Mouse (Mus musculus): Measurements from ENCODE around the gene Eefsec. TPM values are rescaled to one million over a fixed set of nuclear protein-coding genes. Genes with fewer than 3 reads are reported as not detected.

Eefsec gene
- polyA plus RNA-seq, 2 experiments from 2014 or later = 28.4 to 30.5 TPM

DNA sequence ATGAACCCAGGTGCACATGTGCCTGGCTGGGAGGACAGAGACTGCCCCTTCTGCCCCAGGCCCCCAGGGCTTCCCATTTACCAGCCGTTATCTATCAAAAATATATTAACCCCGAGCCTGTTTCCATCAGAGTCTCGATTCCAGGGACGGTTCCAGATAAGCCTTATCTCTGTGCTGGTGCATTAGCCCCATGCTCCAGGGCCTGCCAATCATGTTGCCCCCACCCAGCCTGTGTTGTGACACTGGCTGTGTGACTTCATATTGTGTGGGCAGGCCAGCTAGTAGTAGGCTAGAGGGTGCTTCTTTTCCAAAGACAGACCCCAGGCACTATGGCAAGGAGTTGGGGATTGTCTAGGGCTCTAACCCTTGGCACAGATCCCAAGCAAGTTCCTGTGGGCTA is 190.9 kb downstream of the Eefsec start:
- no peak for ATAC-seq

- ATAC-seq = no peak
These were observed 192.3 kb downstream of the Eefsec start for GRCm38 (mm10) chr6:88254082-88254481.

GRCm38 (mm10) chr6:88251798-88252478 is 194.4 kb downstream of the Eefsec start:
- ATAC-seq = no peak

DNA sequence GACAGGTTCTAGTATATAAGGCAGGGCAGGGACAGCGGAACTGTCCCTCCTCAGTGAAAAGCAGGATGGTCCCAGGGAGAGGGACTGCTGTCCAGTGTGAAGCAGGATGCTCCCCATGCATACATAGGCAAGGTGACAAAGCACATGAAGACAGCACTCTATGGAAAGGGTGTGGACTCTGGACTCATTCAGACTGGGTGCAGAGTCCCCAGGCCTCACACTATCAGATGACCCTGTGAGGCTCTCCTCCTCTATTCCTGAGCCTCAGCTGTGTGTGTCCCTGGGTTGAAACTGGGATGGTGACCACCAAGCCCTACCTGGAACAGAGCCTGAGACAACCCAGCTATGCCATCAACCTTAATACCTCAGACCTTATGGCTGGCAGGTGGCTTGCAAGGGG is 194.9 kb downstream of the Eefsec start:
- ATAC-seq = no peak

GRCm38 (mm10) chr6:88249231-88249630 is 197.1 kb downstream of the Eefsec start:
- no peak for ATAC-seq

DNA sequence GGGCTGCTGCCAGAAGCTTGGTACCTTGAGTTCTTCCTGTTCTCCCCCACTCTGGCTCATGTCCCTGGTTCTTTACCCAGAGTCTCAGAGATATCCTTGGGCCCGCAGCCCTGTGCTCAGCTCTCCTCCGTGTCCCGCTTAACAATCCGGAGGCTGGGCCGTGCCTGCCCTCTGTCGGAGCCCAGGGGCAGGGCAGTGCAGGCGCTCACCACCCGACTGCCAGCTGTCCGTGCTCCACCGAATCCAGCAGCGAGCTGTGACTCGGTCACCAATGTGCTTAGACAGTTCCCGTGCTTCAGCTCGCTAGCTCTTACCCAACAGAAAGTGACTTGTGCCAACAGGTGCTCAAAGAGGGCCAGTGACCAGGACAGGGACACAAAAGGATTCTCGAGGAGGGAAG is 203.7 kb downstream of the Eefsec start:
- ATAC-seq = no peak

DNA sequence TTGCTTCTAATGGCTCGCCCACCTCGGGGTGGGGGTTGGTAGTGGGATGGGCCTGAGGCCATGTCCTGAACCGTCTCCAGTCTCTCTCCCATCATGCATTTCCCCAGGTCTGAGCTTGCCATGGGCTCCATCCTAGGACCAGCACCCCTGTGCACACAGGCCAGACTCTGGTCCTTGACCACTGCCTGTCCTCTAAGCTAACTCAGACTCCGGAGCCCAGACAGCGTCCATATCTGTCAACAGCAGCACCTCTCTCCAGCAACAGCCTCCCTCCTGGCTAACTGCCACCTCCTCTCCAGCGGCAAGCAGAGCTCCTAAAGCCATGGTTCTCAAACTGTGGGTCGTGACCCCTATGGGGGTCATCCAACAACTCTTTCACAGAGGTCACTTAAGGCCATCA is 209.8 kb downstream of the Eefsec start:
- ATAC-seq = no peak

GRCm38 (mm10) chr6:88235983-88236382 is 210.4 kb downstream of the Eefsec start:
- no peak for ATAC-seq

DNA sequence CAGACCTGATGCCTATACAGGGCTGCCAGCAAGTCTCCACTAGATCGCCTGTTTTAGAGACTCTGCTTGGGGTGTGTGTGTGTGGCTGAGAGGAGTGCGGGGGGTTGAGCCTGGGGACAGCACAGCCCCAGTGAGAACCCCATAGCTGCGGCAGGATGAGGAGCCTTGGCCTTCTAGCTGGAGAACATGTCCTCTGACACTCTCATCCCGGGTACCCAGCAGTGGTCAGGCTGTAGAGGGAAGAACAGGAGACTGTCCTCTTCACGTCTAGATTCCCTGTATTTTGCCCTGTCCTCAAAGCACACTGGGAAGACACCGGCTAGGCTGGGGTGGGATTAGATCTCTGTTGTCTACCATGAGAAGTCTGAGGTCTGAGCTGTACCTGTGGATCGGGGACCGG is 210.9 kb downstream of the Eefsec start:
- ATAC-seq = no peak

DNA sequence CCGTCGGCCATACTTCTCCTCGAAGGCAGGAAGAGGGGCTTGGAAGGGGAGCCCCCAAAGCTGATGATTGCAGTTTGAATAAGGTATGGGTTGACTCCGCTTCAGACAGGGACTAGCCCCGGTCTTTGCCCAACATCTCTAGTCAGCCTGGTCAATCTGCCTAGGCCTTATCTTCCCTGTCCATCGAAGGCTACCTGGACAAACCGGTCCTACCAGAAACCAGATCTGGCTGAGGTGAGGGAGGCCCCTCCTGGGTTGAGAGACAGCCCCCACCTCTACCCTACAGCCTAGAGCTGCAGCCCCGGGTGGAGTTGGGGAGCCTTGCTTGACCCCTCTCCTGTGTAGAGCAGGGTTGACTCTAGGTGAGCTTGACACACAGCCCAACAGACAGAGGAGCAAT is 212.3 kb downstream of the Eefsec start:
- no peak for ATAC-seq

GRCm38 (mm10) chr6:88232221-88232620 is 214.1 kb downstream of the Eefsec start:
- ATAC-seq = no peak

DNA sequence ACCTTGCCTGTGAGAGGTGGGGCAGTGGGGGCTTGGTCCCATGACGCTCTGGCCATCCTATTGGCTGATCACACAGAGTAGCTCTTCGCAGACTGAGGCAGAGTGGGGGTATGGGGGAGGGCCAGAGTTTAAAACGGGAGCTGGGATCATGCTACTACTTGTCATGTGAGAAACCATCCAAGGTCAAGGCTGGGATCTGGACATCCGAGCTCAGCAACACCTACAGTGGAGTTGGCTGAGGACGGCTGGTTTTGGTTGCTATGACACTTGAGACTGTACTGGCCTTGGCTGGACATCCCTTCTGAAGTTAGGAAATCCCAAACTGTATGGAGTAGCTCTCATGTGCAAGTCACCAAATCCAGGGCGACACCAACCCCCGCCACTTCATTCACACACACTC is 214.5 kb downstream of the Eefsec start:
- no peak for ATAC-seq

- no peak for ATAC-seq
These were observed 217.1 kb downstream of the Eefsec start for GRCm38 (mm10) chr6:88229221-88229620.

DNA sequence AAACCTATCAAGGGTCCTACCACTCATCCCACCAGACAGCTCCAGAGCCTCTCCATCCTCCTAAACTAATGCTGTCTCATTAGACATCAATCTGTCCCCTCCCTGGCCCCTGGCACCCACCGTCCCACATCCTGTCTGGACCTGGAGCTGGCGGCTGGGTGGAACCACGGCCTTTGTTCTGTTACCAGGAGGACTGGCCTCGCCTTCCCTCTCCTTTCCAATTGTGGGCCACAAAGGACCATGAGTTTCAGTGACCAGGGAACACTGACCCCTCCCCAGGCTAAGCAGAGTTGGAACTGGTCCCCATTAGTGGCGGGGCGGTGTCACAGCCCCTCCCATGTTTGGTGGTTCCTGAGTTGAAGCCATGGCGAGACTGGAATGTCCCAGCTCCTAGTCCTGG is 218.8 kb downstream of the Eefsec start:
- no peak for ATAC-seq

DNA sequence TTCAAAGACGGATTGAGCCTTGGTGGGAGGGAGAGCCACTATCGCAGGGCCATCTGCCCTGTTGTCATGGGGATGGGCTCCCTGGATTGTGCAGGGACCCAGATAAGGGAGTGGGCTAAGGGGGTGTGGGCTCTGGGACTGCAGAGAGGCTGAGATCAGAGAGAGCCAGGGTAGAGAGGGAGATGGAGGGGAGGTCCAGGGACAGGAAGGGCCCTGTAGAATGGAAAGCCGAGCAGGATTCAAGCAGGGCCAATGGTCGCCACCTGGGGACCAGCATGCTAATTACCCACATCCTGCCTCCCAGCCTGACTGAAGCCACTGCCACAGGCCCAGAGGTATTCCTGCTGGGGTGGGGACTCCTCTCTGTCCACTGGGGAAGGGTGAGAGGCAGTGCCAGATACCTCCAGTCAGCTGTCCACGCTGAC is 219.8 kb downstream of the Eefsec start:
- ATAC-seq = no peak

DNA sequence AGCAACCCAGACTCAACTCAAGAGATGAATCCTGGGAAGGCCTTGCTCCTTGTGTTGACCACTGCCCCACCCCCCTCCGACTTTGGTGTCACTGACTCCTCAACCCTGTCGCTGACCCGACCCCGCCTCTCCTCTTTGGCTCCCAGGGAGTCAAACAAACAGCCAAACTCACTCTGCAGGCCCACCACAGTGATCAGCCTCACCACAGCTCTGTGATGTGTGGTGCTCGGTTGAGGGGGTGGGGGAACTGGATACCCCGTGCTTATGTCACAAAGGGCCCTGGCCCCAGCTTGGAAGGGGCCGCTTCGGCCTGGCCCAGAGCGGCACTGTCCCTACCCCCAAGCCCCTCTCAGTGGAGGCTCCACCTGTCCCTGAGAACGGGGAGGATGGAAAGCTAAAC is 224.4 kb downstream of the Eefsec start, which contains the start of gene Dnajb8:
Dnajb8 (plus strand) TSS at position 301 of the 400 bp plus-strand sequence.
- no peak for ATAC-seq

DNA sequence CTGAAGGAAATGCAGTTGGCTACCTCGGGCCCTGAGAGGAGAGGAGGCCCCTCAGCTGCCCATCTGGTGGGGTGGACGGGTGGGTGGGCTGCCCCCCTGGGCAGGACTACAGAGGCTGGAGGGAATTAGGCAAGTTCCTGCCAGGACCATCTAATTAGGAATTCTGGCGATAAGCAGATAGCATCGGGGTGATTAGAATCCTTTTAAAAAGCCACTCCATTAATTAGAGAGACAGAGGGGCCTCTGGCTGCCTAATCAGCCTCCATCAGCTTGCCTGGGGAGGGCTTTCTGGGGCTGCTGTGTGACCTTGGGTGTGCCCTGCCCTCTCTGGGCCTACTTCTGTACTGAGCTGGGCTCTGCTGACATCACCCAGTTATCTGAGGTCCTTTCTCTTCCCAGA is 227.2 kb downstream of the Eefsec start:
- no peak for ATAC-seq

DNA sequence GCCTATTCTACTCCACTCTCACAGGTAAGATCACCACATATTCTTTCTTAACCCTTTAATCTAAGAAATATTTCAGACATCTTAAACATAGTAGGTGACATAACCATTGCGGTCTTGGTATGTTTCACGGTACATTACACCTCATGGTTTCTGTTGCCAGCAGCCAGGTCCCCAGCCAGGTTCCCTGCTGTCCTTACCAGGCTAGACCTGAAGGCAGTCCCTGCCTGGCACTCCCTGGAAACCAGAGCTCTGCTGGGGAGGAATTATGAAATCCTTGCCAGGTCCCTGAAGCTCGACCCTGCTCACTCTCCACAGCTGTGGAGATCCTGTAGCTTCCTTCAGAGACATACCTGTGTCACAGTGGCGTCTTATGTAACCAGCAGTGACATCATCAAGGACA is 230.1 kb downstream of the Eefsec start:
- ATAC-seq = no peak

- no peak for ATAC-seq
These were observed 230.5 kb downstream of the Eefsec start for GRCm38 (mm10) chr6:88215797-88216196.

GRCm38 (mm10) chr6:88210182-88210581 is 236.2 kb downstream of the Eefsec start:
- ATAC-seq = no peak

DNA sequence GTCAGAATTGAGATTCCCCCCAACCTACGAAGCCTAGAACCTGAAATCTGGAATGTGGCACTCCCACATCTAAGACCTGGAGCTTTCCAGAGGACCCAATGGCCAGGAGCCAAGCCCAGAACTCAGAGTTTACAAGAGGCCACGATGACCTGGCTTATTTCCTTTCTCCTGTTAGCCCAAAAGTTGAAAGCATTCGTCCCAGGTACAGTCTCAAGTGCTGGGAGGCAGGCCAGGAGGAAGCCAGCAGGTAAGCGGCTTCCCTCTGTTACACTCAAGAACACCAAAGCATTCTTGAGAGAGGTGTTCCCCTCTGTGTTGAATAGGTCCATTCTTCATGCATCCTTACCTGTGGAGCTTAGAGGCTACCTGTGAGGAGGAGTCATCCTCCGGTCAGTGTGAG is 236.9 kb downstream of the Eefsec start:
- no peak for ATAC-seq

DNA sequence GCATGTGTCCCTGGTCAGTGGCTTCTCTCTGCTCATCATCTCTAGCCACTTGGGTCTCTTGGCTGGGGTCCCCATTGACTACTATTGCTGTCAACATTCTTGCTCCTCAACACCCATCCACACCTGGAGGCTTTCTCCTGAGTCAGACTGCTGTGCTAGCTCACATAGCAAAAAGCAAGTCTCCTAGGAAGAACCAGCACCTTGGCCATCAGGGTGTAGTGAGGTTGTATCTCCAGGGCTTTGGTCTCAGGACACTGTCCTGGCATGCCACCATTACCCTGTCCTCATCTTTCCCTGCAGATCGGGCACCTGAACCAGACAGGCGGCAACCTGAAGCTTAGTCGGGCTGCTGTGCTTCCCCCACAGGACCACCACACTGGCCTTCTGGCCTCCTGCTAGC is 238.0 kb downstream of the Eefsec start:
- ATAC-seq = no peak

GRCm38 (mm10) chr6:88207403-88208033 is 238.8 kb downstream of the Eefsec start:
- ATAC-seq = no peak

All from activated CD4-positive, CD25-positive, alpha-beta regulatory T cell, adult 4 months (primary cell).